Mouse (Mus musculus): Measurements from ENCODE around the gene Erc2.

DNA sequence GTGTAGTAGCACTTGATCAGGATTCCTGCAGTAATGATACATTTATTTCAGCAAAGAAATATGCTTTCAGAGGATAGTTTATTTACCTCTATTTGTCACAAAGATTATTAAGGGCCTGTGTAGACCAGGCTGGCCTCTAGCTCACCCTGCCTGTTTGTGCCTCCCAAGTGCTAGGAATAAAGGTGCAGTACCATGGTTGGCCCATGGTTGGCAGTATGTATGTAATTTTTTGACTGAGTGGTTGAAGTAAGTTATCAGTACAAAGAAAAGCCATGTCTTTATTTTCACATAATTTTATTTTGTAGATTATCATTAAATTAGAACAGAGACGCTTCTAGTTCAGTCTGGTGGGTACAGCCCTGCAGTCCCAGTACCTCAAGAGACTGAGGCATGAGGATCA, 136.0 kb downstream of the Erc2 start:
- TF ChIP-seq E2F4 (IDR thresholded peaks at IDR 0.05; ENCODE audit: insufficient replicate concordance, low read depth, low read length) (no peak), POLR2A (IDR thresholded peaks at IDR 0.05; ENCODE audit: low read depth, low read length) (no peak), MAX (IDR thresholded peaks at IDR 0.05; ENCODE audit: low read length) (no peak), MYC (IDR thresholded peaks at IDR 0.05; ENCODE audit: low read depth, low read length) (no peak), POLR2AphosphoS2 (IDR thresholded peaks at IDR 0.05; ENCODE audit: low read depth, low read length) (no peak), KAT2A (IDR thresholded peaks at IDR 0.05; ENCODE audit: insufficient replicate concordance, low read length) (no peak), CTCF (conservative IDR thresholded peaks at IDR 0.05 in 1 of 2, IDR thresholded peaks at IDR 0.05 in 1 of 2; ENCODE audit: low read depth in 2 of 2, low read length in 2 of 2) (peak; percentile 46 to 58), ZC3H11A (IDR thresholded peaks at IDR 0.05; ENCODE audit: low read depth, low read length) (no peak), TCF12 (IDR thresholded peaks at IDR 0.05; ENCODE audit: low read depth, low read length) (no peak), CHD2 (IDR thresholded peaks at IDR 0.05; ENCODE audit: low read length) (no peak), IRF4 (IDR thresholded peaks at IDR 0.05; ENCODE audit: low read depth, low read length) (no peak), MAFK (IDR thresholded peaks at IDR 0.05; ENCODE audit: insufficient replicate concordance, low read length) (no peak), USF2 (conservative IDR thresholded peaks at IDR 0.05; ENCODE audit: low read depth, low read length) (no peak)

All from CH12.LX (cell line).